Mouse (Mus musculus) E14TG2a.4 (cell line): Measurements from ENCODE around the gene Uhmk1.

ENCODE experiments used
- CTCF ChIP-seq: conservative IDR thresholded peaks from 2 replicates; pipeline ENCODE4 v1.5.1; 2014; ENCODE audit warnings: low read length
- NANOG ChIP-seq: IDR thresholded peaks from 2 replicates; pipeline ENCODE4 v1.6.1; 2014; ENCODE audit warnings: borderline replicate concordance, low read length, mixed read lengths
- POU5F1 ChIP-seq: IDR thresholded peaks from 2 replicates; pipeline ENCODE4 v1.6.1; 2014; ENCODE audit warnings: low read length, borderline replicate concordance

DNA sequence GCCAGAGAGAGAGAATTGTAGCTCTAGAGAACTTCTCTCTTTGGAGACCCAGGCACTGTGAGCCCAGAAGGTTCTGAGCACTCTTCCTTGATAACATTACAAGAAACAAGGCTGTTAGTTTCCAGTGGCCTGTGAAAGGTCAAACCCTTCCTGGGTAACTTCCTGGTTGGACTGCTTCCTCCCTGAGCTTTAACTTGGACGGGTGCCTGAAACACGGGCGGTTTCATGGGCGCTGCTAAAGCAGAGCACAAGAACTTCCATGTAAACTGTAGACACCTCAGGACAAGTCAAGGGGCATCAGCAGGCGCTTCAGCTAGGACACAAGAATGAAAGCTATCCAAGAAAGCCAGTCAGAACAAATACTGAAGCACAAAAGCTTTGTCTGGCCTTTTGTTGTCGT is 53.3 kb downstream of the Uhmk1 start:
- TF ChIP-seq CTCF (no peak), NANOG (no peak), POU5F1 (no peak)
